Mouse (Mus musculus): ENCODE results near the gene Pdcd4. TPM values are rescaled to one million over a fixed set of nuclear protein-coding genes. Genes with fewer than 3 reads are reported as not detected.

Pdcd4 gene
- polyA plus RNA-seq, 1 experiment: 3.8 TPM

- 92% methylated on average over 7 of the region's 7 CpGs for WGBS
- Histone ChIP-seq H3K4me1 (ENCODE audit: control insufficient read depth, insufficient read depth, insufficient read length, low read length) (peaks cover 10% of the 10 kb centered on the region; the same call in 1 of the 2 replicates), H3K27ac (ENCODE audit: insufficient read depth, low read depth, low read length) (no peak overlapping the region), H3K36me3 (ENCODE audit: control insufficient read depth, insufficient read depth, low read length) (no peaks in the 10 kb centered on the region), H3K4me3 (ENCODE audit: low read depth, low read length) (no peak overlapping the region), H3K27me3 (ENCODE audit: control insufficient read depth, insufficient read depth, low read length) (no peaks in the 10 kb centered on the region)
- no peak for TF ChIP-seq CTCF (IDR thresholded peaks at IDR 0.05; ENCODE audit: extremely low read depth, insufficient read length, insufficient replicate concordance, low read depth, low read length)
- TF ChIP-seq POLR2A (IDR thresholded peaks at IDR 0.05; ENCODE audit: low read depth, low read length): no peak
These were observed 30.7 kb upstream of the Pdcd4 start for GRCm38 (mm10) chr19:53861346-53861745.

GRCm38 (mm10) chr19:53862573-53863246 is 29.3 kb upstream of the Pdcd4 start:
- peaks cover 10% of the 10 kb centered on the region; the same call in 1 of the 2 replicates for H3K4me1 ChIP-seq (ENCODE audit: control insufficient read depth, insufficient read depth, insufficient read length, low read length)
- TF ChIP-seq POLR2A (IDR thresholded peaks at IDR 0.05; ENCODE audit: low read depth, low read length) (no peak), CTCF (IDR thresholded peaks at IDR 0.05; ENCODE audit: extremely low read depth, insufficient read length, insufficient replicate concordance, low read depth, low read length) (no peak)
- WGBS: 84% methylated on average over 8 of the region's 8 CpGs
- H3K36me3 ChIP-seq (ENCODE audit: control insufficient read depth, insufficient read depth, low read length): no peaks in the 10 kb centered on the region
- no peak overlapping the region for H3K27ac ChIP-seq (ENCODE audit: insufficient read depth, low read depth, low read length)
- no peak overlapping the region for H3K4me3 ChIP-seq (ENCODE audit: low read depth, low read length)
- no peaks in the 10 kb centered on the region for H3K27me3 ChIP-seq (ENCODE audit: control insufficient read depth, insufficient read depth, low read length)

GRCm38 (mm10) chr19:53867238-53867637 is 24.8 kb upstream of the Pdcd4 start:
- TF ChIP-seq CTCF (IDR thresholded peaks at IDR 0.05; ENCODE audit: extremely low read depth, insufficient read length, insufficient replicate concordance, low read depth, low read length) (no peak), POLR2A (IDR thresholded peaks at IDR 0.05; ENCODE audit: low read depth, low read length) (no peak)
- Histone ChIP-seq H3K36me3 (ENCODE audit: control insufficient read depth, insufficient read depth, low read length) (no peaks in the 10 kb centered on the region), H3K27ac (ENCODE audit: insufficient read depth, low read depth, low read length) (no peak overlapping the region), H3K27me3 (ENCODE audit: control insufficient read depth, insufficient read depth, low read length) (no peaks in the 10 kb centered on the region), H3K4me3 (ENCODE audit: low read depth, low read length) (no peak overlapping the region), H3K4me1 (ENCODE audit: control insufficient read depth, insufficient read depth, insufficient read length, low read length) (peaks cover 26% of the 10 kb centered on the region)

GRCm38 (mm10) chr19:53868125-53868524 is 23.9 kb upstream of the Pdcd4 start:
- 96% methylated on average over 6 of the region's 6 CpGs for WGBS
- TF ChIP-seq POLR2A (IDR thresholded peaks at IDR 0.05; ENCODE audit: low read depth, low read length) (no peak), CTCF (IDR thresholded peaks at IDR 0.05; ENCODE audit: extremely low read depth, insufficient read length, insufficient replicate concordance, low read depth, low read length) (no peak)

GRCm38 (mm10) chr19:53868796-53869195 is 23.2 kb upstream of the Pdcd4 start:
- 81% methylated on average over 1 of the region's 1 CpGs for WGBS
- Histone ChIP-seq H3K36me3 (ENCODE audit: control insufficient read depth, insufficient read depth, low read length) (no peaks in the 10 kb centered on the region), H3K4me1 (ENCODE audit: control insufficient read depth, insufficient read depth, insufficient read length, low read length) (peaks cover 41% of the 10 kb centered on the region), H3K27ac (ENCODE audit: insufficient read depth, low read depth, low read length) (peak overlapping the region; percentile 23; the same call in 1 of the 2 replicates), H3K4me3 (ENCODE audit: low read depth, low read length) (no peak overlapping the region), H3K27me3 (ENCODE audit: control insufficient read depth, insufficient read depth, low read length) (no peaks in the 10 kb centered on the region)
- TF ChIP-seq CTCF (IDR thresholded peaks at IDR 0.05; ENCODE audit: extremely low read depth, insufficient read length, insufficient replicate concordance, low read depth, low read length) (no peak), POLR2A (IDR thresholded peaks at IDR 0.05; ENCODE audit: low read depth, low read length) (no peak)

More at GRCm38 (mm10) chr19:53868125-53868524, 23.9 kb upstream of the Pdcd4 start:
- no peak overlapping the region for H3K27ac ChIP-seq (ENCODE audit: insufficient read depth, low read depth, low read length)
- H3K4me1 ChIP-seq (ENCODE audit: control insufficient read depth, insufficient read depth, insufficient read length, low read length): peaks cover 35% of the 10 kb centered on the region
- H3K27me3 ChIP-seq (ENCODE audit: control insufficient read depth, insufficient read depth, low read length): no peaks in the 10 kb centered on the region
- no peaks in the 10 kb centered on the region for H3K36me3 ChIP-seq (ENCODE audit: control insufficient read depth, insufficient read depth, low read length)
- H3K4me3 ChIP-seq (ENCODE audit: low read depth, low read length): no peak overlapping the region

GRCm38 (mm10) chr19:53869427-53870385 is 22.3 kb upstream of the Pdcd4 start:
- WGBS: 56% methylated on average over 4 of the region's 4 CpGs
- H3K4me3 ChIP-seq (ENCODE audit: low read depth, low read length): no peak overlapping the region
- peak overlapping the region; percentile 75; the same call in 1 of the 2 replicates for H3K27ac ChIP-seq (ENCODE audit: insufficient read depth, low read depth, low read length)
- H3K4me1 ChIP-seq (ENCODE audit: control insufficient read depth, insufficient read depth, insufficient read length, low read length): peaks cover 42% of the 10 kb centered on the region
- no peak for TF ChIP-seq POLR2A (IDR thresholded peaks at IDR 0.05; ENCODE audit: low read depth, low read length)
- TF ChIP-seq CTCF (IDR thresholded peaks at IDR 0.05; ENCODE audit: extremely low read depth, insufficient read length, insufficient replicate concordance, low read depth, low read length): no peak
- H3K36me3 ChIP-seq (ENCODE audit: control insufficient read depth, insufficient read depth, low read length): no peaks in the 10 kb centered on the region
- no peaks in the 10 kb centered on the region for H3K27me3 ChIP-seq (ENCODE audit: control insufficient read depth, insufficient read depth, low read length)

- WGBS: 71% methylated on average over 2 of the region's 2 CpGs
These were observed 21.5 kb upstream of the Pdcd4 start for GRCm38 (mm10) chr19:53870568-53870967.

More at GRCm38 (mm10) chr19:53870568-53870967, 21.5 kb upstream of the Pdcd4 start:
- peak overlapping the region; percentile 75 for H3K27ac ChIP-seq (ENCODE audit: insufficient read depth, low read depth, low read length)
- peaks cover 42% of the 10 kb centered on the region for H3K4me1 ChIP-seq (ENCODE audit: control insufficient read depth, insufficient read depth, insufficient read length, low read length)
- no peaks in the 10 kb centered on the region for H3K27me3 ChIP-seq (ENCODE audit: control insufficient read depth, insufficient read depth, low read length)
- TF ChIP-seq POLR2A (IDR thresholded peaks at IDR 0.05; ENCODE audit: low read depth, low read length) (no peak), CTCF (IDR thresholded peaks at IDR 0.05; ENCODE audit: extremely low read depth, insufficient read length, insufficient replicate concordance, low read depth, low read length) (peak; percentile 43; the same call in 1 of the 2 replicates)
- no peaks in the 10 kb centered on the region for H3K36me3 ChIP-seq (ENCODE audit: control insufficient read depth, insufficient read depth, low read length)
- no peak overlapping the region for H3K4me3 ChIP-seq (ENCODE audit: low read depth, low read length)
